Mouse (Mus musculus): ENCODE results near the gene Ano10. TPM values are rescaled to one million over a fixed set of nuclear protein-coding genes. Genes with fewer than 3 reads are reported as not detected.

Ano10 gene
- polyA plus RNA-seq, 1 experiment, result 19.6 TPM

GRCm38 (mm10) chr9:122276665-122277064, 17.6 kb downstream of the Ano10 start:
- Histone ChIP-seq H3K27ac (ENCODE audit: insufficient read depth, low read length) (no peak overlapping the region), H3K27me3 (ENCODE audit: control insufficient read depth, insufficient read depth, low read length, poor library complexity, severe bottlenecking) (peaks cover 2% of the 10 kb centered on the region; the same call in 1 of the 2 replicates), H3K9ac (ENCODE audit: low read depth, poor library complexity, severe bottlenecking) (no peak overlapping the region), H3K4me3 (ENCODE audit: low read depth, low read length) (no peak overlapping the region), H3K36me3 (ENCODE audit: control insufficient read depth, insufficient read depth, low read length, poor library complexity, severe bottlenecking) (no peaks in the 10 kb centered on the region), H3K4me1 (ENCODE audit: control insufficient read depth, insufficient read depth, low read length) (no peaks in the 10 kb centered on the region), H3K9me3 (replicated peaks; ENCODE audit: control insufficient read depth, insufficient read depth, low read length, poor library complexity, severe bottlenecking) (peaks cover 27% of the 10 kb centered on the region)
- TF ChIP-seq EP300 (IDR thresholded peaks at IDR 0.05; ENCODE audit: insufficient read depth, low read depth, low read length) (no peak), CTCF (IDR thresholded peaks at IDR 0.05; ENCODE audit: low read depth, low read length) (no peak), POLR2A (IDR thresholded peaks at IDR 0.05; ENCODE audit: insufficient read depth, low read length) (no peak)

DNA sequence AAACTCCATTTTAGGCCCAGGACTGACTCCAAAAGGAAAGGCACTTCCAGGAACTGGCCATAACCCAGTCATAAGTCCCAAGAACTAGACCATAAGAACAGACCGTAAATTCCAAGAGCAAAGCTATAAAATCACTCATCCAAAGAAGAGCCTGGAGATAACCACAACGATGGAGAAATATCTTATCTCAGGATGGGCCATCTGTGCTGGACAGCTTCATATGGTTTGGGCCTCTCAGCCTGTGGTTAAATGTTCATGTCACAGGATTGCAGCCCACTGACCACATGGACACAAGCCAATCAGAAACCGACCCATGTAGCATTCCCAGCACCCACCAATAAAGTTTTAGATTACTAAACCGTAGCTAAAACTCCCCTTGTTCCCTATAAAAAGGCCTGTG, 18.1 kb downstream of the Ano10 start:
- TF ChIP-seq CTCF (IDR thresholded peaks at IDR 0.05; ENCODE audit: low read depth, low read length), result no peak
- TF ChIP-seq EP300 (IDR thresholded peaks at IDR 0.05; ENCODE audit: insufficient read depth, low read depth, low read length), result no peak
- TF ChIP-seq POLR2A (IDR thresholded peaks at IDR 0.05; ENCODE audit: insufficient read depth, low read length), result no peak
- Histone ChIP-seq H3K9me3 (replicated peaks; ENCODE audit: control insufficient read depth, insufficient read depth, low read length, poor library complexity, severe bottlenecking) (peaks cover 23% of the 10 kb centered on the region), H3K27ac (ENCODE audit: insufficient read depth, low read length) (no peak overlapping the region), H3K36me3 (ENCODE audit: control insufficient read depth, insufficient read depth, low read length, poor library complexity, severe bottlenecking) (no peaks in the 10 kb centered on the region), H3K4me1 (ENCODE audit: control insufficient read depth, insufficient read depth, low read length) (no peaks in the 10 kb centered on the region), H3K4me3 (ENCODE audit: low read depth, low read length) (no peak overlapping the region), H3K27me3 (ENCODE audit: control insufficient read depth, insufficient read depth, low read length, poor library complexity, severe bottlenecking) (no peaks in the 10 kb centered on the region), H3K9ac (ENCODE audit: low read depth, poor library complexity, severe bottlenecking) (no peak overlapping the region)

- H3K9ac ChIP-seq (ENCODE audit: low read depth, poor library complexity, severe bottlenecking), result no peak overlapping the region
- peaks cover 14% of the 10 kb centered on the region for H3K9me3 ChIP-seq (replicated peaks; ENCODE audit: control insufficient read depth, insufficient read depth, low read length, poor library complexity, severe bottlenecking)
- no peak overlapping the region for H3K27ac ChIP-seq (ENCODE audit: insufficient read depth, low read length)
- no peak overlapping the region for H3K4me3 ChIP-seq (ENCODE audit: low read depth, low read length)
- no peak for TF ChIP-seq EP300 (IDR thresholded peaks at IDR 0.05; ENCODE audit: insufficient read depth, low read depth, low read length)
- no peak for TF ChIP-seq CTCF (IDR thresholded peaks at IDR 0.05; ENCODE audit: low read depth, low read length)
- no peak for TF ChIP-seq POLR2A (IDR thresholded peaks at IDR 0.05; ENCODE audit: insufficient read depth, low read length)
- H3K36me3 ChIP-seq (ENCODE audit: control insufficient read depth, insufficient read depth, low read length, poor library complexity, severe bottlenecking), result no peaks in the 10 kb centered on the region
- no peaks in the 10 kb centered on the region for H3K4me1 ChIP-seq (ENCODE audit: control insufficient read depth, insufficient read depth, low read length)
- H3K27me3 ChIP-seq (ENCODE audit: control insufficient read depth, insufficient read depth, low read length, poor library complexity, severe bottlenecking), result no peaks in the 10 kb centered on the region
Observed at GRCm38 (mm10) chr9:122274346-122274745, 19.9 kb downstream of the Ano10 start.

DNA sequence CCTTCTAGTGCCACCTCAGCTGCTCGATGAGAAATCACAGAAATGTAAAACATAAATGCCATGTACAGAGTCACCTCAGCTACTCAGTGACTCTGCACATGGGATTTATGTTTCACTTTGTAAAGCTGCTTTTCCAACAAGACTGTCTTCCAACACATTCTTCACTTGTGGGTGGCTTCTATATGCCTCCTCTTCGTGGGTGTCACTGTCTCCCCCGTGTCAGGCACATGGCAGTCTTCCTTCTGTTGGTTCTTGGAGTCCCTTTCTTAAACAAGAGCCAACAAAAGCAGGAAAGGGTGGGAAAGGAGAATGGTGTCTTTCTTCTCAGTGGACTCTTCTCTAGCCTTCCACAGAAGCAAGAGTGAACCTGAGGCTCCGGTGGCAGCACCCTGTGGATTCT, 20.3 kb downstream of the Ano10 start:
- Histone ChIP-seq H3K36me3 (ENCODE audit: control insufficient read depth, insufficient read depth, low read length, poor library complexity, severe bottlenecking) (no peaks in the 10 kb centered on the region), H3K4me3 (ENCODE audit: low read depth, low read length) (no peak overlapping the region), H3K4me1 (ENCODE audit: control insufficient read depth, insufficient read depth, low read length) (no peaks in the 10 kb centered on the region), H3K9me3 (replicated peaks; ENCODE audit: control insufficient read depth, insufficient read depth, low read length, poor library complexity, severe bottlenecking) (peaks cover 14% of the 10 kb centered on the region), H3K27me3 (ENCODE audit: control insufficient read depth, insufficient read depth, low read length, poor library complexity, severe bottlenecking) (no peaks in the 10 kb centered on the region), H3K27ac (ENCODE audit: insufficient read depth, low read length) (no peak overlapping the region), H3K9ac (ENCODE audit: low read depth, poor library complexity, severe bottlenecking) (no peak overlapping the region)
- TF ChIP-seq POLR2A (IDR thresholded peaks at IDR 0.05; ENCODE audit: insufficient read depth, low read length), result no peak
- TF ChIP-seq CTCF (IDR thresholded peaks at IDR 0.05; ENCODE audit: low read depth, low read length), result no peak
- no peak for TF ChIP-seq EP300 (IDR thresholded peaks at IDR 0.05; ENCODE audit: insufficient read depth, low read depth, low read length)

DNA sequence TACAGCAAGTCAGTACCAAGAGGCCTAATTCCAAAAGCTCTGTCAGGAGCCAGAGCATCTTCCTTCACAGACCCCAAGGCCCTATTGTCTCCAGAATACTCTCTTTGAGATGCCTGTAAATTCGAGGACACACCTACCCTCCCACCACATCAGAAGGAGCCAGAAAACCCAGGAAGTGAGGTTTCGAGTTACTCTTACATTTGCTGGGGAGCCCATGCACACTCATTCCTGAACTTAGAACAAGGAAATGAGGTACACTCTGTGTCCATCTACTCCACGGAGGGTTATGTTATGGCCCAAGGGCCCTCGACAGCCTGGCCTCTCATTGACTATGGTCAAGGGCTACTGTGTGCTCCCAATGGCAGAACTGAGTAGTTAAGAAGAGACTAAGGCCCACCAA, 22.4 kb downstream of the Ano10 start:
- Histone ChIP-seq H3K4me1 (ENCODE audit: control insufficient read depth, insufficient read depth, low read length) (no peaks in the 10 kb centered on the region), H3K27me3 (ENCODE audit: control insufficient read depth, insufficient read depth, low read length, poor library complexity, severe bottlenecking) (no peaks in the 10 kb centered on the region), H3K9ac (ENCODE audit: low read depth, poor library complexity, severe bottlenecking) (no peak overlapping the region), H3K27ac (ENCODE audit: insufficient read depth, low read length) (no peak overlapping the region), H3K36me3 (ENCODE audit: control insufficient read depth, insufficient read depth, low read length, poor library complexity, severe bottlenecking) (no peaks in the 10 kb centered on the region), H3K9me3 (replicated peaks; ENCODE audit: control insufficient read depth, insufficient read depth, low read length, poor library complexity, severe bottlenecking) (peaks cover 8% of the 10 kb centered on the region), H3K4me3 (ENCODE audit: low read depth, low read length) (no peak overlapping the region)
- TF ChIP-seq CTCF (IDR thresholded peaks at IDR 0.05; ENCODE audit: low read depth, low read length) (no peak), POLR2A (IDR thresholded peaks at IDR 0.05; ENCODE audit: insufficient read depth, low read length) (no peak), EP300 (IDR thresholded peaks at IDR 0.05; ENCODE audit: insufficient read depth, low read depth, low read length) (no peak)

DNA sequence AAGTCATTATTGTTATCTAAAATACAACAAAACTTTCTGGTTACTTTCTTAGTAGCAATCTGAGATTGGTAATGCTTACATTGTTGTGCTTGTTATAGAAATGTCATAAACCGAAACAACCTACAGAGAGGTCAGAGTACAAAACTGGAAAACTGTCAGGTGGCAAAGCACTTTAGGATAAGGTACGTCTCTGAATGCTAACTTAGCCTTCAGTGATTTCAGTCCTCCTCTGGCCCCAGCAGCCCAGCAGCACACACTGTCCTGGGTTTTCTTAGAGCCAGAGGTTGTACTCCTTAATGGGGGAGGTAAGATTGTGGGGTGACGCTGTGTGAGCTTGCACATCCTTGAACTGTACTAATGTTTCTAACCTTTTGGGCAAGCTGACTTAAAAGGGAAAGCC, 22.9 kb downstream of the Ano10 start:
- Histone ChIP-seq H3K9ac (ENCODE audit: low read depth, poor library complexity, severe bottlenecking) (no peak overlapping the region), H3K4me1 (ENCODE audit: control insufficient read depth, insufficient read depth, low read length) (no peaks in the 10 kb centered on the region), H3K27me3 (ENCODE audit: control insufficient read depth, insufficient read depth, low read length, poor library complexity, severe bottlenecking) (no peaks in the 10 kb centered on the region), H3K27ac (ENCODE audit: insufficient read depth, low read length) (no peak overlapping the region), H3K9me3 (replicated peaks; ENCODE audit: control insufficient read depth, insufficient read depth, low read length, poor library complexity, severe bottlenecking) (peaks cover 3% of the 10 kb centered on the region; the same call in 1 of the 2 replicates), H3K36me3 (ENCODE audit: control insufficient read depth, insufficient read depth, low read length, poor library complexity, severe bottlenecking) (no peaks in the 10 kb centered on the region), H3K4me3 (ENCODE audit: low read depth, low read length) (no peak overlapping the region)
- TF ChIP-seq POLR2A (IDR thresholded peaks at IDR 0.05; ENCODE audit: insufficient read depth, low read length) (no peak), EP300 (IDR thresholded peaks at IDR 0.05; ENCODE audit: insufficient read depth, low read depth, low read length) (no peak), CTCF (IDR thresholded peaks at IDR 0.05; ENCODE audit: low read depth, low read length) (no peak)
